Mouse (Mus musculus) liver, embryonic 14.5 days (tissue): ENCODE results near the gene Deaf1. TPM values are rescaled to one million over a fixed set of nuclear protein-coding genes. Genes with fewer than 3 reads are reported as not detected.
A peak's percentile ranks its signal among the peaks of the same experiment; 100 is the strongest.

Experiments used
- ATAC-seq: fragments of 200-750 bp; cut with Nextera tagmentation; 2 replicates; pipeline ENCODE4 v1.8.0; 2017; ENCODE audit warnings: moderate number of reproducible peaks, mild to moderate bottlenecking, moderate library complexity; ENCODE audit not compliant: insufficient read depth
- DNase-seq, 3 experiments: peaks; one replicate each; pipeline ENCODE4 v3.0.0-alpha.2; 2012 to 2013; ENCODE audit warnings: low read depth in 3 of 3, low spot score in 3 of 3
- H3K27ac ChIP-seq: fragments of 300-500 bp; sonication (generic); 2 replicates; pipeline ENCODE4 v1.5.1; 2014; ENCODE audit warnings: moderate library complexity, mild to moderate bottlenecking, control low read depth, inconsistent platforms
- H3K27me3 ChIP-seq: fragments of 300-500 bp; sonication (generic); 2 replicates; pipeline ENCODE4 v1.6.1; 2014; ENCODE audit warnings: mild to moderate bottlenecking, low read length, moderate library complexity; ENCODE audit not compliant: control insufficient read depth, insufficient read depth
- H3K36me3 ChIP-seq: fragments of 300-500 bp; sonication (generic); replicated peaks from 2 replicates; pipeline ENCODE4 v1.6.1; 2014; ENCODE audit warnings: low read depth; ENCODE audit not compliant: control insufficient read depth, insufficient read depth
- H3K4me1 ChIP-seq, 2 experiments: fragments of 200-500 bp in 1 of 2; fragments of 300-500 bp in 1 of 2; sonication (generic) in 1 of 2; replicated peaks; 2 replicates each; pipeline ENCODE4 v1.6.1; 2012 to 2014; ENCODE audit warnings: antibody characterized with exemption in 1 of 2, inconsistent platforms in 1 of 2, low read length in 1 of 2; ENCODE audit not compliant: control insufficient read depth in 2 of 2, insufficient read depth in 2 of 2
- H3K4me2 ChIP-seq: fragments of 300-500 bp; sonication (generic); 2 replicates; pipeline ENCODE4 v1.6.1; 2014; ENCODE audit warnings: low read depth, mild to moderate bottlenecking, control low read depth, moderate library complexity
- H3K4me3 ChIP-seq, 2 experiments: fragments of 200-500 bp in 1 of 2; fragments of 300-500 bp in 1 of 2; sonication (generic) in 1 of 2; 2 replicates each; pipeline ENCODE4 v1.5.1; 2012 to 2014; ENCODE audit warnings: low read depth in 2 of 2, low read length in 2 of 2, mild to moderate bottlenecking in 2 of 2, control low read depth in 1 of 2, inconsistent platforms in 1 of 2, moderate library complexity in 1 of 2; ENCODE audit not compliant: insufficient read depth in 1 of 2
- H3K9ac ChIP-seq: fragments of 300-500 bp; sonication (generic); replicated peaks from 2 replicates; pipeline ENCODE4 v1.6.1; 2014; ENCODE audit warnings: mild to moderate bottlenecking, control low read depth, moderate library complexity
- H3K9me3 ChIP-seq: fragments of 300-500 bp; sonication (generic); 2 replicates; pipeline ENCODE4 v1.6.1; 2016; ENCODE audit warnings: low read length, mixed read lengths; ENCODE audit not compliant: control insufficient read depth
- CTCF ChIP-seq: IDR thresholded peaks from 2 replicates; pipeline ENCODE4 v1.5.1; 2016; ENCODE audit warnings: antibody characterized with exemption, low read depth, control low read depth
- EP300 ChIP-seq: IDR thresholded peaks from 2 replicates; pipeline ENCODE4 v1.6.1; 2016; ENCODE audit warnings: antibody characterized with exemption, low read depth
- WGBS: fragments of 180-500 bp; shearing (Covaris S2); extraction: QIAGEN DNeasy Blood & Tissue Kit; methylation state at CpG from one replicate; pipeline ENCODE4 v1.1.7; 2014; ENCODE audit not compliant: insufficient replicate concordance; 5-methylcytosine and 5-hydroxymethylcytosine counted together
- polyA plus RNA-seq, 2 experiments: library from polyadenylated mRNA; depleted of rRNA in 1 of 2; stranded (reverse) in 1 of 2; unstranded in 1 of 2; fragments of >200 nt; fragmentation: Nextera tagmentation in 1 of 2; extraction: Ambion mirVana in 1 of 2; gene quantifications; 2 replicates each; pipeline versions ENCODE4 v1.2.1 to v1.2.3; 2012 to 2014

The Deaf1 gene
- polyA plus RNA-seq, 2 experiments = 7.8 to 11.1 TPM

- H3K36me3 ChIP-seq = no peaks in the 10 kb centered on the region
- no peaks in the 10 kb centered on the region for H3K4me1 ChIP-seq
- no peak within 1 kb of the TSS for H3K27ac ChIP-seq
- H3K4me3 ChIP-seq = no peak within 1 kb of the TSS
- peaks cover 58% of the 10 kb centered on the region for H3K27me3 ChIP-seq
- WGBS = 3% methylated on average over 46 of the region's 46 CpGs
- no peak within 1 kb of the TSS for H3K9ac ChIP-seq
- no peaks in the 10 kb centered on the region for H3K9me3 ChIP-seq
- TF ChIP-seq EP300 (no peak), CTCF (no peak)
- DNase-seq (no peak), ATAC-seq (no peak)
- peak within 1 kb of the TSS; percentile 11; the same call in 1 of the 2 replicates for H3K4me2 ChIP-seq
Observed at GRCm38 (mm10) chr7:141291921-141292582, 35.4 kb downstream of the Deaf1 start, which contains the start of gene Drd4. Gene Drd4 (plus strand): TSS chr7:141292006.

- ATAC-seq = no peak
Observed at GRCm38 (mm10) chr7:141288042-141288441, 39.4 kb downstream of the Deaf1 start.

GRCm38 (mm10) chr7:141282756-141283155 is 44.7 kb downstream of the Deaf1 start:
- DNase-seq (no peak), ATAC-seq (no peak)
- Histone ChIP-seq H3K4me2 (no peak overlapping the region), H3K9me3 (no peaks in the 10 kb centered on the region), H3K27ac (no peak overlapping the region), H3K4me3 (no peak overlapping the region), H3K4me1 (peaks cover 0 to 2% of the 10 kb centered on the region in 2 experiments; a peak in 1 of 4 replicates), H3K9ac (no peak overlapping the region), H3K27me3 (peaks cover 22% of the 10 kb centered on the region), H3K36me3 (no peaks in the 10 kb centered on the region)
- TF ChIP-seq EP300 = no peak
- no peak for TF ChIP-seq CTCF
- 69% methylated on average over 4 of the region's 4 CpGs for WGBS

More at GRCm38 (mm10) chr7:141288042-141288441, 39.4 kb downstream of the Deaf1 start:
- Histone ChIP-seq H3K4me2 (no peak overlapping the region), H3K4me1 (no peaks in the 10 kb centered on the region; a peak in 1 of 4 replicates), H3K9ac (no peak overlapping the region), H3K27ac (no peak overlapping the region), H3K9me3 (no peaks in the 10 kb centered on the region), H3K4me3 (no peak overlapping the region), H3K36me3 (no peaks in the 10 kb centered on the region), H3K27me3 (peaks cover 32% of the 10 kb centered on the region)
- no peak for TF ChIP-seq CTCF
- TF ChIP-seq EP300 = no peak
- WGBS = 61% methylated on average over 3 of the region's 3 CpGs
- DNase-seq = no peak

GRCm38 (mm10) chr7:141281442-141281841 is 46.0 kb downstream of the Deaf1 start:
- H3K36me3 ChIP-seq = no peaks in the 10 kb centered on the region
- ATAC-seq = no peak
- no peak for DNase-seq
- no peak overlapping the region for H3K4me3 ChIP-seq
- no peaks in the 10 kb centered on the region for H3K9me3 ChIP-seq
- no peak overlapping the region for H3K9ac ChIP-seq
- TF ChIP-seq CTCF = no peak
- TF ChIP-seq EP300 = no peak
- H3K4me2 ChIP-seq = no peak overlapping the region
- H3K27me3 ChIP-seq = peaks cover 22% of the 10 kb centered on the region
- WGBS = 72% methylated on average over 6 of the region's 6 CpGs
- H3K27ac ChIP-seq = no peak overlapping the region
- H3K4me1 ChIP-seq = peaks cover 0 to 2% of the 10 kb centered on the region in 2 experiments; a peak in 1 of 4 replicates

- no peak for ATAC-seq
- H3K27ac ChIP-seq = no peak within 1 kb of the TSS
- no peak for TF ChIP-seq EP300
- TF ChIP-seq CTCF = peak; percentile 56; the same call in 1 of the 2 replicates
- no peaks in the 10 kb centered on the region for H3K9me3 ChIP-seq
- no peaks in the 10 kb centered on the region for H3K36me3 ChIP-seq
- peaks cover 22% of the 10 kb centered on the region for H3K27me3 ChIP-seq
- H3K9ac ChIP-seq = no peak within 1 kb of the TSS
- H3K4me2 ChIP-seq = peak within 1 kb of the TSS; percentile 58
- H3K4me1 ChIP-seq = peaks cover 0 to 2% of the 10 kb centered on the region in 2 experiments; a peak in 1 of 4 replicates
- WGBS = 5% methylated on average over 46 of the region's 46 CpGs
- DNase-seq = no peak
- H3K4me3 ChIP-seq = peak within 1 kb of the TSS; percentile 1 to 31; a peak in 3 of 4 replicates
Observed at GRCm38 (mm10) chr7:141278766-141279590, 48.5 kb downstream of the Deaf1 start, which contains the start of gene Sct. Gene Sct (minus strand): TSS chr7:141279133.
